Mouse (Mus musculus) left cerebral cortex, adult 11 months (tissue): Measurements from ENCODE around the gene Olfr1167.
"Not testable (repeated sequence)": the region's sequence is repeated elsewhere in the genome, so short reads cannot be mapped to it uniquely, and the experiment has no call there.

ENCODE experiments used
- DNase-seq: peaks from one replicate; pipeline ENCODE4 v3.0.0; 2022; ENCODE audit warnings: low spot score

The Olfr1167 gene

GRCm38 (mm10) chr2:88155093-88155492, at the start of gene Olfr1167:
Olfr1167 (minus strand) TSS chr2:88155193.
- not testable (repeated sequence) for DNase-seq

GRCm38 (mm10) chr2:88181580-88181979, 26.6 kb upstream of the Olfr1167 start, which contains the start of gene Olfr1168:
Olfr1168 (plus strand) TSS chr2:88181880.
- DNase-seq: no peak

- no peak for DNase-seq
Measured at GRCm38 (mm10) chr2:88128172-88128571, 26.8 kb downstream of the Olfr1167 start, which contains the start of gene Olfr1166. Olfr1166 (minus strand) TSS chr2:88128272.
